Mouse (Mus musculus) liver, postnatal 0 days (tissue): ENCODE results near the gene Orc5. TPM values are rescaled to one million over a fixed set of nuclear protein-coding genes. Genes with fewer than 3 reads are reported as not detected.

Experiments
- ATAC-seq: fragments of 200-750 bp; cut with Nextera tagmentation; 2 replicates; pipeline ENCODE4 v1.8.0; 2017; ENCODE audit warnings: mild to moderate bottlenecking, moderate library complexity
- DNase-seq: peaks from one replicate; pipeline ENCODE4 v3.0.0-alpha.2; 2016
- H3K27ac ChIP-seq: fragments of 300-500 bp; sonication (generic); 2 replicates; pipeline ENCODE4 v1.5.1; 2014; ENCODE audit warnings: antibody characterized with exemption, moderate library complexity, mild to moderate bottlenecking, low read depth
- H3K27me3 ChIP-seq: fragments of 300-500 bp; sonication (generic); 2 replicates; pipeline ENCODE4 v1.6.1; 2014; ENCODE audit warnings: low read length, control low read depth, mixed read lengths; ENCODE audit not compliant: insufficient read depth
- H3K36me3 ChIP-seq: fragments of 300-500 bp; sonication (generic); replicated peaks from 2 replicates; pipeline ENCODE4 v1.6.1; 2014; ENCODE audit warnings: mild to moderate bottlenecking, control low read depth, low read length, moderate library complexity, mixed read lengths; ENCODE audit not compliant: insufficient read depth
- H3K4me1 ChIP-seq: fragments of 300-500 bp; sonication (generic); 2 replicates; pipeline ENCODE4 v1.6.1; 2014; ENCODE audit warnings: antibody characterized with exemption, mild to moderate bottlenecking, control low read depth; ENCODE audit not compliant: insufficient read depth
- H3K4me2 ChIP-seq: fragments of 300-500 bp; sonication (generic); 2 replicates; pipeline ENCODE4 v1.6.1; 2014; ENCODE audit warnings: low read depth, mild to moderate bottlenecking, low read length, moderate library complexity, mixed read lengths
- H3K4me3 ChIP-seq: fragments of 300-500 bp; sonication (generic); 2 replicates; pipeline ENCODE4 v1.5.1; 2014; ENCODE audit warnings: low read depth, low read length
- H3K9ac ChIP-seq: fragments of 300-500 bp; sonication (generic); replicated peaks from 2 replicates; pipeline ENCODE4 v1.6.1; 2014; ENCODE audit warnings: mild to moderate bottlenecking, moderate library complexity
- H3K9me3 ChIP-seq: fragments of 300-500 bp; sonication (generic); 2 replicates; pipeline ENCODE4 v1.6.1; 2016; ENCODE audit warnings: mild to moderate bottlenecking, control low read depth, low read length, mixed read lengths
- CTCF ChIP-seq: sonication (generic); IDR thresholded peaks from 2 replicates; pipeline ENCODE4 v1.5.1; 2016; ENCODE audit warnings: antibody characterized with exemption, low read depth
- EP300 ChIP-seq: IDR thresholded peaks from 2 replicates; pipeline ENCODE4 v1.6.1; 2016; ENCODE audit warnings: antibody characterized with exemption, low read depth, mild to moderate bottlenecking
- WGBS: fragments of 180-500 bp; shearing (Covaris S2); extraction: QIAGEN DNeasy Blood & Tissue Kit; methylation state at CpG from one replicate; pipeline ENCODE4 v1.1.7; 2014; ENCODE audit not compliant: insufficient replicate concordance; 5-methylcytosine and 5-hydroxymethylcytosine counted together
- polyA plus RNA-seq: library from polyadenylated mRNA; unstranded; fragments of >200 nt; fragmentation: Nextera tagmentation; extraction: Ambion mirVana; gene quantifications from 2 replicates; pipeline ENCODE4 v1.2.1, GENCODE M21; 2015

Orc5 gene
- polyA plus RNA-seq, 1 experiment from 2014 or later, result 26.3 TPM

DNA sequence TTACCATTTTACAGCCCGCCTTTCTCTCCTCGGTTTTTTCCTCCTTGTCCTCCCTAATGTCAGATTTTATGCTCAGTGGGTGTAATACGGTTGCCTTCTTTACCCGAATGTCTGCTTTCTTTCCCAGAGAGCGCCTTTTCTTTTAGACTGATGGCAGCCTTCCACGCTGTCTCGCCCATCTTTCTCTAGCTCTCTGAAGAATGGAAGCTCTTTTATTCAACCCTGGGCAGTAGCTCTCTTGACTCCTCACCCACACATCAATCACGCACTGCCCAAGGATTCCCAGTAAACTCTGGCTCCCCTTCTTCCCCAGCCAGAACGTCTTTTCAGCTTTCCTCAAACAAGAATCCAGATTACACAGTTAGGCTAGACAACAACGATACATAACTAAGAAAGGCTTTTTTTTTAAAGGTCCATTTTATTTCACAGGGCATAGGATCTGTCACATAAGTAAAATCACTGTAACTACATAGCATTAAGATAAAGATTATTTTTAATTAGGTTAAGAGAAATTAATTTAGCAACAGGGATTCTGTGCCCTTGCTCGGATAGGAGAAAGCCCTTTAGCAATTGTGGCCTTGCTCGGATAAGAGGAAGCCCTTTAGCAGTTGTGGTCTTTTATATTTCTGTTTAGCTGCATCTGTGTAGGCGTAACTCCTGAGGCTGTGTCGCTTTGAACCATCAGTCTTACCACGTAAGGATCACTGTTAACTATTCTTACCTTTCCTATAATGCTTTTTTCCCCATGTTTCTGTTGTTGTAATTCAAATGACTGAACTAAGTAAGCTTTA is 97.2 kb downstream of the Orc5 start:
- TF ChIP-seq CTCF (no peak), EP300 (no peak)
- no peaks in the 10 kb centered on the region for H3K4me1 ChIP-seq
- no peak overlapping the region for H3K9ac ChIP-seq
- no peaks in the 10 kb centered on the region for H3K36me3 ChIP-seq
- H3K4me3 ChIP-seq, result no peak overlapping the region
- H3K9me3 ChIP-seq, result no peaks in the 10 kb centered on the region
- H3K27ac ChIP-seq, result no peak overlapping the region
- ATAC-seq (no peak), DNase-seq (no peak)
- no peaks in the 10 kb centered on the region for H3K27me3 ChIP-seq
- H3K4me2 ChIP-seq, result no peak overlapping the region
- WGBS, result 79% methylated on average over 15 of the region's 15 CpGs

DNA sequence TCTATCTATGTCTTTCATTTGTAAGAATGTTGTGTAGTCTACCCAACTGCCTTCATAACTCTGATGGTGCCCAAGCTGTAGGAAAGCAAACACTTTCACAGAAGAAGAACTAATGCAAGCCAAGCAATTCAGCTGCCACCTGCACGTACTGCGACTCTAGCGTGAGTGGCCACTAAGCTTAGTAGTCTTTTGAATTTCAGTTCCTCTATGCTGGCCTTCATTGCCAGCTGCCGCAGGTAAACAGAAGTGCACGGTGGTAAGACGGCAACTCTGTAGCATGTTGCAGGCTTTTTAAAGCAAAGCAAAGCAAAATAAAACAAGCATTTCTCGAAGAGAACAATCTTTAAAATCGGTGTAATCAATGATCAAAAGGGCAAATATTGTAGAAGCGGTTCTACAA is 97.8 kb downstream of the Orc5 start:
- Histone ChIP-seq H3K9ac (no peak overlapping the region), H3K9me3 (no peaks in the 10 kb centered on the region), H3K4me3 (no peak overlapping the region), H3K27ac (no peak overlapping the region), H3K4me2 (no peak overlapping the region), H3K27me3 (no peaks in the 10 kb centered on the region), H3K4me1 (no peaks in the 10 kb centered on the region), H3K36me3 (no peaks in the 10 kb centered on the region)
- WGBS, result 81% methylated on average over 9 of the region's 9 CpGs
- ATAC-seq, result no peak
- no peak for DNase-seq
- no peak for TF ChIP-seq EP300
- TF ChIP-seq CTCF, result no peak

DNA sequence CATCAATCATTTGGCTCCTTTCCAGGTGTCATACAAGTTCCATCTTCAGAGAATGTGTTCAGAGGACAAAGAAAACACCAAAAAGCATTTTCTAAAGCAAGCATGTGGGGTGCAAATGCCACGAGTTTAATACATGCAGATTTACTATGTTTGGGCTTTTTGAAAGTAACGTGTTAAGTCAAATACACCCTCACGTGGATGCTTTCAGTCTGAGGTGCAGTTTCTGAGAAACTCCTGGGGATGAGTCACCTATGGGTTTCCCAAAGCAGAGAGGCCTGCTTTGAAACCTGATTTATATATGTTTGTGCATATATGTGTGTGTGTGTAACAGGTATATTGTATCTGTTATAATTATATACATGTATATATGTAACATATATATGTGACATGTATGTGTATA is 98.5 kb downstream of the Orc5 start:
- H3K4me1 ChIP-seq, result no peaks in the 10 kb centered on the region
- TF ChIP-seq CTCF, result no peak
- TF ChIP-seq EP300, result no peak
- H3K36me3 ChIP-seq, result no peaks in the 10 kb centered on the region
- H3K4me3 ChIP-seq, result no peak overlapping the region
- WGBS, result 61% methylated on average over 3 of the region's 3 CpGs
- no peak for ATAC-seq
- H3K9ac ChIP-seq, result no peak overlapping the region
- H3K27me3 ChIP-seq, result no peaks in the 10 kb centered on the region
- no peak overlapping the region for H3K27ac ChIP-seq
- no peaks in the 10 kb centered on the region for H3K9me3 ChIP-seq
- DNase-seq, result no peak
- H3K4me2 ChIP-seq, result no peak overlapping the region

DNA sequence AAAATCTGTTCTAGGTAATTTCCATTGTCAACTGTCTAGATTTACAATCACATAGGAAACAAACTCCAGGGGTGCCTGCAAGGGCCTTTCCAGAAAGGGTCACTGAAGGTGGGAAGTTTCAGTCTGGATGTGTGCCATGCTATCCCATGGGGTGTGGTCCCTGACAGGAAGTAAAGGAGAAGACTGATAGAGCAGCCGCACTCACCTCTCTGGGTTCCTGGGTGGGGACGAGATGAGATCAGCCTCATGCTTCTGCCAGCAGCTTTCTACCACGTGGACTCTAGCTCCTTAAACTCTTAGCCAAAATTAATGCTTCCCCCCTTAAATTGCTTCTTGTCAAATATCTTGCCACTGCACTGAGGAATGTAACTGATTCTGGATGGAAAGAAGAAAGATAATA is 100.7 kb downstream of the Orc5 start:
- no peak overlapping the region for H3K9ac ChIP-seq
- 51% methylated on average over 3 of the region's 3 CpGs for WGBS
- no peaks in the 10 kb centered on the region for H3K9me3 ChIP-seq
- H3K27ac ChIP-seq, result no peak overlapping the region
- TF ChIP-seq EP300 (no peak), CTCF (no peak)
- H3K4me1 ChIP-seq, result no peaks in the 10 kb centered on the region
- DNase-seq, result no peak
- H3K27me3 ChIP-seq, result no peaks in the 10 kb centered on the region
- H3K4me2 ChIP-seq, result no peak overlapping the region
- no peak for ATAC-seq
- no peak overlapping the region for H3K4me3 ChIP-seq
- H3K36me3 ChIP-seq, result no peaks in the 10 kb centered on the region

Other genes starting within 250 kb of the Orc5 start
- 15.0 and 16.8 TPM in 2 replicates for gene Reln, start 205.7 kb downstream of the Orc5 start, polyA plus RNA-seq
- not detected in 2 replicates for gene Lhfpl3, start 195.6 kb upstream of the Orc5 start, polyA plus RNA-seq